In the genomic region with DNA sequence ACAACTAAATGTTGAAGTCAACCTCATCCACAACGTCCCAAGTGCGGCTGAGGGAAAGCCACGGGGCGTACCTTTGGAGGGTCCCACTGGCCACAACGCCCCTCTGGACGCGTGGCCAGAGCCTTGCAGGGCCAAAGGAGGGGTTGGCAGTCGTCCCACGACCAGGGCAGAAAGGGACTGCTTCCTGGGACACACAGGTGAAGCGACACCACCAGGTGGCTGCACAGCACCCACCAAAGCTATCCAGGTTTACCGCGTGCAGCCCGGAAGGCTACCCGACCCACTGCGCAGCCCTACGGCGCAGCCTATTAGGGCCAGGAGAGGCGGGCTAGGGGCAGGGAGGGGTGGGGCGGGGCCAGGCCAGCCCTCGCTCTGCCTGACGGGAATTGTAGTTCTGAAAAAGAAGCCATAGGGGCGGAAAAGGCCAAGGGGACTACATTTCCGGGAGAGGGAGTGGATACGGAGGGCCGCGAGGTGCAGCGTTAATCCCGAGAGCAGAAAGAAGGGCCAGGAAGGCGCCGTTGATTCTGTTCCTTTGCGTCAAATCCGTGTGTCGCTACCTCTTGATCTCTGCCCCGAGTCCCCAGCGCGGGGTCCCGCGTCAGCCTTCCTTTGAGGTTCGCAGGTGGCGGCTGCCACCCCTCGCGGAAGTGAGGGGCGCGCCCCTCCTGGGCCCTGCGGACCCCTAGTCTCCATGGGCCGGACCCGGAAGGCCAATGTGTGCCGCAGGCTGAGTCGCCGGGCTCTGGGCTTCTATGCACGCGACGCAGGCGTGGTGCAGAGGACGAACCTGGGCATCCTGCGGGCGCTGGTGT, we compare ENCODE assay signal across 7 mouse cellular contexts. TPM values are rescaled to one million over a fixed set of nuclear protein-coding genes. Genes with fewer than 3 reads are reported as not detected.
DNase-seq lines count a peak whose midpoint lies in the region; ATAC-seq lines count a peak whose summit lies in the region.

A gene (plus strand): TSS at position 29 of the 815 bp plus-strand sequence.
A gene (minus strand): TSS at position 284 of the 815 bp plus-strand sequence.

- H3K4me2 ChIP-seq in embryonic facial prominence, embryonic 11.5 days (ENCODE audit: low read depth, low read length): peak within 1 kb of the TSS; percentile 71
- peak within 1 kb of the TSS; percentile 78 for H3K4me2 ChIP-seq in midbrain, embryonic 13.5 days (replicated peaks)

- H3K4me1 ChIP-seq in embryonic facial prominence, embryonic 11.5 days (ENCODE audit: control insufficient read depth, insufficient read depth, low read length): no peaks in the 10 kb centered on the region
- H3K4me1 ChIP-seq in limb, embryonic 10.5 days: peaks cover 6% of the 10 kb centered on the region; the same call in 1 of the 2 replicates
- H3K4me1 ChIP-seq in midbrain, embryonic 13.5 days (replicated peaks): peaks cover 20% of the 10 kb centered on the region

- H3K36me3 ChIP-seq in embryonic facial prominence, embryonic 11.5 days (replicated peaks; ENCODE audit: control insufficient read depth, insufficient read depth, low read depth, low read length): no peaks in the 10 kb centered on the region
- peaks cover 14% of the 10 kb centered on the region for H3K36me3 ChIP-seq in limb, embryonic 10.5 days
- H3K36me3 ChIP-seq in midbrain, embryonic 13.5 days: peaks cover 11% of the 10 kb centered on the region

- WGBS in embryonic facial prominence, embryonic 11.5 days: under 1% methylated on average over 55 of the region's 57 CpGs
- under 1% methylated on average over 57 of the region's 57 CpGs for WGBS in limb, embryonic 10.5 days
- 0% methylated on average over 57 of the region's 57 CpGs for WGBS in midbrain, embryonic 13.5 days

- DNase-seq in adrenal gland, postnatal 14 days: peak; percentile 96
- DNase-seq in embryonic facial prominence, embryonic 11.5 days (ENCODE audit: low spot score): peak; percentile 97
- peak; percentile 93 for DNase-seq in kidney, adult 11 months
- DNase-seq in limb, embryonic 10.5 days (ENCODE audit: low spot score): peak; percentile 96
- peak; percentile 86 for DNase-seq in spleen, adult 12 weeks (ENCODE audit: low spot score)

- H3K27ac ChIP-seq in embryonic facial prominence, embryonic 11.5 days (replicated peaks; ENCODE audit: low read depth, low read length): peak within 1 kb of the TSS; percentile 83
- peak within 1 kb of the TSS; percentile 88 for H3K27ac ChIP-seq in limb, embryonic 10.5 days
- H3K27ac ChIP-seq in midbrain, embryonic 13.5 days: peak within 1 kb of the TSS; percentile 96

- no peaks in the 10 kb centered on the region for H3K9me3 ChIP-seq in embryonic facial prominence, embryonic 11.5 days (replicated peaks; ENCODE audit: control insufficient read depth, low read length)
- no peaks in the 10 kb centered on the region for H3K9me3 ChIP-seq in limb, embryonic 10.5 days (replicated peaks)
- H3K9me3 ChIP-seq in midbrain, embryonic 13.5 days: no peaks in the 10 kb centered on the region

- peak; percentile 97 for ATAC-seq in embryonic facial prominence, embryonic 11.5 days (replicated peaks; ENCODE audit: insufficient number of reproducible peaks, low FRiP score, low TSS enrichment, low read depth)
- peak; percentile 96 for ATAC-seq in granulocyte monocyte progenitor cell, adult 5-6 weeks (replicated peaks; ENCODE audit: poor library complexity, severe bottlenecking)
- peak; percentile 98 for ATAC-seq in midbrain, embryonic 13.5 days

- H3K9ac ChIP-seq in embryonic facial prominence, embryonic 11.5 days (replicated peaks; ENCODE audit: low read length): peak within 1 kb of the TSS; percentile 90
- H3K9ac ChIP-seq in midbrain, embryonic 13.5 days (replicated peaks): peak within 1 kb of the TSS; percentile 86

- H3K27me3 ChIP-seq in embryonic facial prominence, embryonic 11.5 days (ENCODE audit: control insufficient read depth, insufficient read depth, low read length): no peaks in the 10 kb centered on the region
- no peaks in the 10 kb centered on the region for H3K27me3 ChIP-seq in limb, embryonic 10.5 days (ENCODE audit: low read depth, poor library complexity, severe bottlenecking)
- H3K27me3 ChIP-seq in midbrain, embryonic 13.5 days: no peaks in the 10 kb centered on the region

- peak within 1 kb of the TSS; percentile 84 for H3K4me3 ChIP-seq in embryonic facial prominence, embryonic 11.5 days (ENCODE audit: low read depth, low read length)
- H3K4me3 ChIP-seq in limb, embryonic 10.5 days: peak within 1 kb of the TSS; percentile 67
- peak within 1 kb of the TSS; percentile 86 for H3K4me3 ChIP-seq in midbrain, embryonic 13.5 days (replicated peaks)

RNA-seq across cellular contexts. Expression of the first gene that starts in this region (rescaled TPM):
- 15.6 and 15.7 TPM in 2 replicates for total RNA-seq in adrenal gland, postnatal 14 days (2021)
- 29.0 and 31.1 TPM in 2 replicates for polyA plus RNA-seq in embryonic facial prominence, embryonic 11.5 days (2014; fragmentation: Nextera tagmentation; extraction: Ambion mirVana)
- 11.3 and 14.7 TPM in 2 replicates for total RNA-seq in granulocyte monocyte progenitor cell, adult 5-6 weeks (2014; fragmentation: Nextera tagmentation)
- 13.0 and 19.5 TPM in 2 replicates for total RNA-seq in granulocyte monocyte progenitor cell, adult 5-6 weeks (2017)
- polyA plus RNA-seq in limb, embryonic 10.5 days (2016; fragmentation: Nextera tagmentation; extraction: Ambion mirVana): 30.6 and 31.1 TPM in 2 replicates
- 36.5 and 38.6 TPM in 2 replicates for polyA plus RNA-seq in midbrain, embryonic 13.5 days (2015; fragmentation: Nextera tagmentation; extraction: Ambion mirVana)

RNA-seq across cellular contexts. Expression of the second gene that starts in this region (rescaled TPM):
- total RNA-seq in adrenal gland, postnatal 14 days (2021): 11.6 and 13.0 TPM in 2 replicates
- polyA plus RNA-seq in embryonic facial prominence, embryonic 11.5 days (2014; fragmentation: Nextera tagmentation; extraction: Ambion mirVana): 21.1 and 21.9 TPM in 2 replicates
- 30.9 and 32.7 TPM in 2 replicates for total RNA-seq in granulocyte monocyte progenitor cell, adult 5-6 weeks (2014; fragmentation: Nextera tagmentation)
- total RNA-seq in granulocyte monocyte progenitor cell, adult 5-6 weeks (2017): 22.7 and 23.1 TPM in 2 replicates
- polyA plus RNA-seq in limb, embryonic 10.5 days (2016; fragmentation: Nextera tagmentation; extraction: Ambion mirVana): 22.9 and 23.1 TPM in 2 replicates
- 13.4 and 15.8 TPM in 2 replicates for polyA plus RNA-seq in midbrain, embryonic 13.5 days (2015; fragmentation: Nextera tagmentation; extraction: Ambion mirVana)

Comparison
In these comparisons a context has a peak if more than half of its experiments do, and no peak if none do; other contexts are left out.
1. Peak in every context shown above with its lines: DNase-seq, ATAC-seq, H3K4me3 ChIP-seq and H3K27ac ChIP-seq.